ENCODE assay signal across 15 mouse cellular contexts in the genomic region with DNA sequence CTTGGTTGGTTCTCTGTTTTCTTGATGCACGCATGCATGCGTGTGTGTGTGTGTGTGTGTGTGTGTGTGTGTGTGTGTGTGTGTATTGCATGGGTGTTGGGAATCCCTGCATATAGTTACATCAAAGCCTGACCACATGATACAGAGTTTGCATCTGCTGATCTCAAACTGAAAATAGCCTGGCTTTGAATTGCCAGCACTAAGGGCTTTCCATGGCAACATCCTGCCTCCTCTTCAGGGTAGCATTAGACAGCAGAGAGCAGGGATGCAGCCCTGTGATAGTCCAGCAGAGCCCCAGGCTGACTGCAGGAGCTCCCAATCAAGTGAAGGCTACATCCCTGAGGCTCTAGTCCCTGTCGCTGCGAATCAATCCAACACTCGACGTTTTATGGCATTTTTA.
"Had no signal": no experiment of that assay in that cellular context is flagged by ENCODE, and none has a peak within 500 bp of the region (broad histone marks: within the 10 kb centered on the region; RNA-seq: fewer than 3 reads in every experiment).

No protein-coding gene starts in this region.

- H3K27ac ChIP-seq: liver, embryonic 14.5 days; midbrain, embryonic 12.5 days; midbrain, embryonic 15.5 days; neural tube, embryonic 12.5 days; stomach, embryonic 15.5 days; stomach, postnatal 0 days had no signal

- H3K4me3 ChIP-seq: megakaryocyte, embryonic 14.5 days; midbrain, embryonic 12.5 days; midbrain, embryonic 15.5 days; neural tube, embryonic 12.5 days; stomach, embryonic 15.5 days had no signal

- DNase-seq: lung, adult 18-20 months; lung, embryonic 14.5 days; lung, postnatal 10 days; lung, postnatal 4 days; right cerebral cortex, postnatal 14 days; thymus, adult 2 months; thymus, postnatal 25 days; thymus, postnatal 4 days had no signal

- ATAC-seq: midbrain, embryonic 15.5 days had no signal
